Mouse (Mus musculus) retina, adult 2 months (tissue): ENCODE results near the gene Txlna.

Experiments used
- DNase-seq: peaks from one replicate; pipeline ENCODE4 v3.0.0-alpha.2; 2012; ENCODE audit warnings: low read depth, low spot score

Gene Txlna

GRCm38 (mm10) chr4:129640638-129641467 lies at the start of gene Txlna:
Gene Txlna, minus strand, starts transcription at chr4:129641065.
- DNase-seq = peak; percentile 90

- no peak for DNase-seq
These were observed 43.7 kb upstream of the Txlna start for GRCm38 (mm10) chr4:129684531-129684930.

- no peak for DNase-seq
These were observed 43.1 kb upstream of the Txlna start for GRCm38 (mm10) chr4:129683901-129684493.

- no peak for DNase-seq
These were observed 41.0 kb upstream of the Txlna start for GRCm38 (mm10) chr4:129681837-129682236.

- DNase-seq = no peak
These were observed 32.1 kb upstream of the Txlna start for GRCm38 (mm10) chr4:129672878-129673449.

DNA sequence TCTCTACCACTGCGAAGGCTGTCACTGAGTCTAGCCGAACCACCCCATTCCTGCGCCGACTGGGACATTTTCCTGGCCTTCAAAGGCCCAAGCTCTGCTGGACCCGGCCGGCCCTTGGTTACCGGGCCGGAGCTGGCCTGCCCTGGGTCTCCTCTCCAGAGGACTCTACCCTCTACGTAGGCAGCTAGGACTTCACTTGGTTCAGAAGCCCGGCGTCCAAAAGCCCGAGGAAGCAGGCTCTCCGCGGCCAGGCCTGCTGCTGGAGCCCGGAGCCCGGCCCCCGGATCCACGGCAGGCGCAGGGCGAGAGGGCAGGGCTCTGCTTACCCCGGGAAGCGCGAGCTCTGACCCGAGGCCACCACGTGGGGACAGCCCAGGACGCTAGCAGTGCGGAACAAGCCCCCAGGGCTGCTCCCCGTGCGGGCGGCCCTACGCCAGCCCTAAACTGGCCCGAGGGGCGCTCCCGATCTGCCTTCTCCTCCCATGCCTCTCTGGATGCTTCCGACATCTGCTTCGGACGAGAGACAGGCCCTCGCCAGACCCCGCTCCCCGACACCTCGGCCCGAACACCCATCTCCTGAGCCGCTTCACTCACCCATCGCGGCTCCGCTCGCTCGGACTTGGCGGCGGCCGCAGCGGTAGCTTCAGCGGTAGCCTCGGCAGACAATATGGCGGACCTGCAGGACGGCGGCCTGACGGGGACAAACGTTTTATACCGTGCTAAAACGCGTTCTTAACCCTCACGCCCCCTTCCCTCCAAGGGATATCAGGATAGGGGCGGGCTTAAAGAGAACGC lies 31.4 kb upstream of the Txlna start, which contains the start of gene Kpna6:
Kpna6 (minus strand) TSS at position 685 of the 795 bp plus-strand sequence.
- DNase-seq = peak; percentile 79

- no peak for DNase-seq
These were observed 30.7 kb upstream of the Txlna start for GRCm38 (mm10) chr4:129671491-129672082.

DNA sequence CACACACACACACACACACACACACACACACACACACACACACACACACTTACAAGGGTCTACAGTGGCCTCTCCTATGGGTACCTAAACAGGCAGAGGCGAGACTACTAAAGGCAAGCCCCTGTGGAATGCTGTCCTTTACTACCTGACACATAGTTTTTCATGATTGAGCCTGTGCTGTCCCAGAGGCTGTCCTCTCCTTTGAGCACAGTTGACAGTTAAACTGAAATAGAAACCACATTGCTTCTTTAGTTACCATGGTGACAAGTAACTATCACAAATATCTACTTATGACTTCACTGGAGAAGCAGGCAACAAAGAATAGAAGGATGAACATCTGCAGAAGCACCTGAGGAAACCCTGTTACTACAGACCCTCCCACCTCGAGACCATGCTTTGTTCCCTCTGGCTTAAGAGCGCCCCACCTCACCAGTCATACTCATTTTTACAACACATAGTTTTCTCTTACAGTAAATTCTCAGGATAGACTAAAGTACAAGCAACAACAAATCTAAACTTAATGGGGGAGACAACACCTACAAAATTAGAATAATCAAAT lies 21.5 kb upstream of the Txlna start:
- no peak for DNase-seq

DNA sequence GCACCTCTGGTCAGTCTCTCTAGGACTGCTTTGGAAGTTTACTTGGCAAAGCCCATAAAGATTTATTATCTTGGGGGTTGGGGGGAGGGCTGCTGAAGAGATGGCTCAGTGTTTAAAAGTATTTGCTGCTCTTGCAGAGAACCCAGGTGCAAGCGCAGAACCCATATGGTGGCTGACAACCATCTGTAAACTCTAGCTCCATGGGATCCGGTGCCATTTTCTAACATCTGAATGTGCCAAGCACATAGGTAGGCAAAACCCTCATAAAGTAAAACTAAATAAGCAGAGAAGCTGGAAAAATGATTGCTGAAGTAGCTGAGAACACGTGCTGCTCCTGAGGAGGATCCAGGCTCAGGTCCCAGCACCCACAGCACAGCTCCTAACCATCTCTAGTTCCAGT lies 20.7 kb upstream of the Txlna start:
- no peak for DNase-seq

DNA sequence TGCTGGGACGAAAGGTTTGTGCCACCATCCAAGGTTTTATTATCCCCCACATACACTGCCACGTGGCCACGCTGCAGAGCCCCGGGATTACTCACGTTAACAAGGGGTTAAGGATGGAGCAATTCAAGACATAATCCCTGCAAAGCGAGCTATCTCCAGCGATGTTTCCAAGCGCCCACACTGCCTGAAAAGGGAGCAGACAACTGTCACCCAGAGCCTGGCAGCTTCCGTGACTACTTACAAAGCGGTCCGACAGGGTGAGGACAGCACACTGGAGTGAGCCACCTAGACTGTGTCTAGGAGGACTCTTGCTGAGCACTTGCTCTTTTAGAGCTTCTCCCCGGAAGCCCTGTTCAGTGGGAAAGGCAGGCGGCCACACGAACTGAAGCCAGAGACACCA lies 13.9 kb upstream of the Txlna start:
- no peak for DNase-seq

- DNase-seq = no peak
These were observed 9.5 kb upstream of the Txlna start for GRCm38 (mm10) chr4:129650359-129650758.

DNA sequence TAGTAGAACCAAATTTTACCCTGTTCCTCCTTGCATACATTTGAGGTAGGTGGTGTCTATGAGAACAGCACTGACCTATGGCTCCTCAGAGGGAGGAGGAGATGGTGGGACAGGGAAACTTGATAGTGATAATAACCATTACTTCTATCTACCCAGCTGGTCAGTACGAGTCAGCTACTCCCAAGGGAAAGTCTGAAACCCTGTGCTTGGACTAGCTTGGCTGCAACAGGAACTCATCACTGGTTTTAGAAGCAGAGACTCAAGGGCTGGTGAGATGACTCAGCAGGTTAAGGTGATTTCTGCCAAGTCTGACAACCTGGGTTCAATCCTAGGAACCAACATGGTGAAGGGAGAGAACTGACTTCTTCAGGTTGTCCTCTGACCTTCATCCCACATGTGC lies 7.8 kb upstream of the Txlna start:
- DNase-seq = no peak

DNA sequence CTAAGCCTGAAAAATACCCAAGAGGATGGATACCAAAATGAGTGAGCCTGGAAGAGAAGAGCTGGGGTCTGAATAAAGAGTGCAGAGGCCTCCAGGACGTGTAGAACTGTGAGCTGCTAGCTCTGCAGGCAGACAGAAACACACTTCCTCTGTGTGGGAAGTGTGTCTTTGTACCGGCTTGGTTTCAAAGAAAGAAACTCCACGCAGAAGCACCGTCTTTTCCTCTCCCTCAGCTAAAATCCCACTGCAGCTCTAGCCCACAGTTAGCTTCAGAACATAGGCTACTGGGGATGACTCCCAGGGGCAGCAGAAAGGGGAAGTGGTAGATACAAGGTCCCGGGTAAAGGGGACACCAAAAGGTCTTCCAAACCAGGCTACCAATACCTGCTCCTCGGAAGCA lies 4.3 kb upstream of the Txlna start:
- no peak for DNase-seq

DNA sequence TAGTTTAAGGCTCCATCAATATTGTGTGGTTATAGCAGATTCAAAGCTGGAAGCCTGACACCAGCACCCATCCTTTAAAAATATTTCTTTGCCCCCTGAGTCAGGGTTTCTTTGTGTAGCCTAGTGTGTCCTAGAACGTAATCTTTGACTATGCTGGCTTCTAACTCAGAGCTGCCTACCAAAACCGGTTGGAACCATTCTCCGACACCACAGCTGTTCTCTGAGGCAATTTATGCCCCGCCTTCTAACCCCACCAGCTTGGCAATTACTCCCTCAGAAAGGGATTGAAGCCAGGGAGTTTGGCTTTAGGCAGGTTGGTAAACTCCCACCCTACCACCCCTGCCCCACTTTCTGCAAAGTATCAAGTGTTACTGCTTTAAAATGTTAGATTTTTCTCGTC lies 891 bp upstream of the Txlna start:
- DNase-seq = no peak

GRCm38 (mm10) chr4:129640101-129640637 lies 696 bp downstream of the Txlna start:
- DNase-seq = no peak

- no peak for DNase-seq
These were observed 1.6 kb downstream of the Txlna start for GRCm38 (mm10) chr4:129639221-129639620.

GRCm38 (mm10) chr4:129633852-129634251 lies 7.0 kb downstream of the Txlna start:
- DNase-seq = no peak

GRCm38 (mm10) chr4:129631867-129632266 lies 9.0 kb downstream of the Txlna start:
- no peak for DNase-seq

DNA sequence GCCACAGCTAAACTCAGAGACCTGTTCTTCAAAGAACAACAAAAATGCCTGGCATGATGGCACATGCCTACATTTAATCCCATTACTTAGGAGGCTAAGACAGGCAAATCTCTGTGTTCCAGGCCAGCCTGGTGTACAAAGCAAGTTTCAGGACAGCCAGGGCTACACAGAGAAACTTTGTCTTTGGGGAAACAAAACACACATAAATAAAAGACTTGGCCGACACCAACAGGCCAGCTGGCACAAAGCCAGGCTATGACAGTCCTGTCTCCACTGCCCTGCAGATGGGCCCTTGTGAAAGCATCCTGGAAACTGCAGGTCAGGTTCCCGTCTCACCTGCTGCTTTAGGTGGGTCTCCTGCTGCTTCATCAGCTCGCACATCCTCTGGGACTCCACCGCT lies 9.9 kb downstream of the Txlna start:
- no peak for DNase-seq

- no peak for DNase-seq
These were observed 14.8 kb downstream of the Txlna start for GRCm38 (mm10) chr4:129626035-129626434.

GRCm38 (mm10) chr4:129625496-129625895 lies 15.4 kb downstream of the Txlna start:
- DNase-seq = no peak
